Mouse (Mus musculus) midbrain, embryonic 15.5 days (tissue): ENCODE results near the gene Slc38a1. TPM values are rescaled to one million over a fixed set of nuclear protein-coding genes. Genes with fewer than 3 reads are reported as not detected.

Experiments used
- ATAC-seq: fragments of 200-750 bp; cut with Nextera tagmentation; replicated peaks from 2 replicates; pipeline ENCODE4 v1.8.0; 2017; ENCODE audit warnings: moderate TSS enrichment
- H3K27ac ChIP-seq: fragments of 300-500 bp; sonication (generic); 2 replicates; pipeline ENCODE4 v1.5.1; 2015; ENCODE audit warnings: mild to moderate bottlenecking, inconsistent platforms
- H3K27me3 ChIP-seq: fragments of 300-500 bp; sonication (generic); replicated peaks from 2 replicates; pipeline ENCODE4 v1.6.1; 2015; ENCODE audit warnings: inconsistent platforms
- H3K36me3 ChIP-seq: fragments of 300-500 bp; sonication (generic); replicated peaks from 2 replicates; pipeline ENCODE4 v1.6.1; 2015; ENCODE audit warnings: inconsistent platforms
- H3K4me1 ChIP-seq: fragments of 300-500 bp; sonication (generic); 2 replicates; pipeline ENCODE4 v1.6.1; 2015; ENCODE audit warnings: inconsistent platforms
- H3K4me2 ChIP-seq: fragments of 300-500 bp; sonication (generic); 2 replicates; pipeline ENCODE4 v1.6.1; 2015; ENCODE audit warnings: inconsistent platforms, mild to moderate bottlenecking, moderate library complexity
- H3K4me3 ChIP-seq: fragments of 300-500 bp; sonication (generic); 2 replicates; pipeline ENCODE4 v1.5.1; 2015; ENCODE audit warnings: mild to moderate bottlenecking, inconsistent platforms
- H3K9ac ChIP-seq: fragments of 300-500 bp; sonication (generic); 2 replicates; pipeline ENCODE4 v1.6.1; 2015; ENCODE audit warnings: mild to moderate bottlenecking, inconsistent platforms
- H3K9me3 ChIP-seq: fragments of 300-500 bp; sonication (generic); 2 replicates; pipeline ENCODE4 v1.6.1; 2016; ENCODE audit warnings: inconsistent platforms
- WGBS: fragments of 180-500 bp; shearing (Covaris S2); methylation state at CpG from one replicate; pipeline ENCODE4 v1.1.7; 2015; ENCODE audit warnings: mixed read lengths; 5-methylcytosine and 5-hydroxymethylcytosine counted together
- polyA plus RNA-seq: library from polyadenylated mRNA; unstranded; fragments of >200 nt; fragmentation: Nextera tagmentation; extraction: Ambion mirVana; gene quantifications from 2 replicates; pipeline ENCODE4 v1.2.1, GENCODE M21; 2015

Gene Slc38a1
- polyA plus RNA-seq, 1 experiment from 2014 or later = 144 TPM

GRCm38 (mm10) chr15:96543181-96543828 lies 99.4 kb downstream of the Slc38a1 start:
- peak overlapping the region; percentile 43 for H3K9ac ChIP-seq
- peaks cover 9% of the 10 kb centered on the region; the same call in 1 of the 2 replicates for H3K4me1 ChIP-seq
- 0 out of 2 replicates have a peak, but pooled peaks have one; percentile 65 for ATAC-seq
- H3K27me3 ChIP-seq = no peaks in the 10 kb centered on the region
- peak overlapping the region; percentile 65 for H3K27ac ChIP-seq
- no peaks in the 10 kb centered on the region for H3K9me3 ChIP-seq
- peak overlapping the region; percentile 41 for H3K4me3 ChIP-seq
- 3% methylated on average over 24 of the region's 24 CpGs for WGBS
- no peaks in the 10 kb centered on the region for H3K36me3 ChIP-seq
- peak overlapping the region; percentile 56 for H3K4me2 ChIP-seq

- Histone ChIP-seq H3K36me3 (no peaks in the 10 kb centered on the region), H3K4me1 (no peaks in the 10 kb centered on the region), H3K27me3 (no peaks in the 10 kb centered on the region), H3K9me3 (no peaks in the 10 kb centered on the region), H3K4me3 (no peak overlapping the region), H3K9ac (no peak overlapping the region), H3K27ac (no peak overlapping the region), H3K4me2 (no peak overlapping the region)
- no peak for ATAC-seq
- WGBS = 52% methylated on average over 8 of the region's 8 CpGs
Measured at GRCm38 (mm10) chr15:96542135-96542534, 100.6 kb downstream of the Slc38a1 start.

GRCm38 (mm10) chr15:96537272-96537671 lies 105.4 kb downstream of the Slc38a1 start:
- 95% methylated on average over 11 of the region's 11 CpGs for WGBS
- Histone ChIP-seq H3K36me3 (no peaks in the 10 kb centered on the region), H3K4me3 (no peak overlapping the region), H3K9ac (no peak overlapping the region), H3K27me3 (no peaks in the 10 kb centered on the region), H3K9me3 (no peaks in the 10 kb centered on the region), H3K27ac (no peak overlapping the region), H3K4me2 (no peak overlapping the region), H3K4me1 (no peaks in the 10 kb centered on the region)
- ATAC-seq = no peak

DNA sequence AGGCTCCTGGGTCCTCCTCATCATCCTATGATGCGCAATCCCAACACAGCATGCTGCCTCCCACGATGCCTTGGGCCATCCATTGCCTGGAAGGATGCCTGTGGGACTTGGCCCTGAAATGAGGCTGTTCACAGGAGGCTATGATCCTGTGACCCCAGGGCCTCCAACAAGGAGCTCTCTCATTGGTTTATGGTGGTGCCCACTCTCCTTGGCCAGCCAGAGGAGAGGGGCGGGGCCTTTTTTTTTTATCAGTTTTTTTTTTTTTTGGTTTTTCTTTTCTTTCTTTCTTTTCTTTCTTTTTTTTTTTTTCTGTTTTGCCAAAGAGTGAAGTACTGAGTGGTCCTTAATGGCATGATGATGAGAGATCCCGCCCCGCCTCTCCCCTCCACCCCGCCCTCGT lies 106.3 kb downstream of the Slc38a1 start:
- H3K4me2 ChIP-seq = no peak overlapping the region
- H3K4me3 ChIP-seq = no peak overlapping the region
- H3K27me3 ChIP-seq = no peaks in the 10 kb centered on the region
- no peak overlapping the region for H3K9ac ChIP-seq
- H3K27ac ChIP-seq = no peak overlapping the region
- whole genome bisulfite sequencing = 95% methylated on average over 7 of the region's 7 CpGs
- H3K9me3 ChIP-seq = no peaks in the 10 kb centered on the region
- no peaks in the 10 kb centered on the region for H3K36me3 ChIP-seq
- ATAC-seq = no peak
- H3K4me1 ChIP-seq = no peaks in the 10 kb centered on the region

DNA sequence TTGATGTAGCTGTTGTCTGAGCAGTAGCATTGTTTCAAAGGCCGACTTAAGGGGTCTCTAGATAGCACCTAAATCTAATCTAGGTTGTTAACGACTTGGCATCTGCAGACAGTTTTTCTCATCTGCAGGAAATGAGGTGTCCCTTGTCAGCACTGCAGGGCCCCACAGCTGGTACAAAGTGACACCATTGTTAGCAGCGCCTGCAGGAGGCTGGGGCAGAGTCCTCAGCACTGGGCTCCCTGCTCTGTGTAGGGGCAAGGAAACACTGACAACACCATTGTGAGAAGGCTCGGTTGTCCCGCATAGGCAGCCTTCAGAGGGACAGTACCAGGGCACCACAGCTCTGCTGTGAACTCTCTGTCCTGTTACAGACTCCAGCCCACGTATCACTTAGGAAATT lies 115.0 kb downstream of the Slc38a1 start:
- Histone ChIP-seq H3K4me1 (peaks cover 7% of the 10 kb centered on the region; the same call in 1 of the 2 replicates), H3K36me3 (no peaks in the 10 kb centered on the region), H3K9me3 (no peaks in the 10 kb centered on the region), H3K9ac (no peak overlapping the region), H3K4me3 (no peak overlapping the region), H3K27ac (no peak overlapping the region), H3K27me3 (no peaks in the 10 kb centered on the region), H3K4me2 (no peak overlapping the region)
- WGBS = 47% methylated on average over 6 of the region's 6 CpGs
- no peak for ATAC-seq

GRCm38 (mm10) chr15:96524239-96524738 lies 118.4 kb downstream of the Slc38a1 start:
- no peaks in the 10 kb centered on the region for H3K9me3 ChIP-seq
- H3K4me2 ChIP-seq = no peak overlapping the region
- H3K4me1 ChIP-seq = peaks cover 7% of the 10 kb centered on the region; the same call in 1 of the 2 replicates
- no peaks in the 10 kb centered on the region for H3K27me3 ChIP-seq
- H3K4me3 ChIP-seq = no peak overlapping the region
- H3K36me3 ChIP-seq = no peaks in the 10 kb centered on the region
- ATAC-seq = peak; percentile 45
- H3K27ac ChIP-seq = no peak overlapping the region
- 28% methylated on average over 9 of the region's 9 CpGs for WGBS
- no peak overlapping the region for H3K9ac ChIP-seq

Other genes with a start within 250 kb of the Slc38a1 start
- 42.1 and 42.3 TPM in 2 replicates for gene Scaf11, start 182.1 kb downstream of the Slc38a1 start, polyA plus RNA-seq
- 121 and 125 TPM in 2 replicates for gene Slc38a2, start 56.8 kb upstream of the Slc38a1 start, polyA plus RNA-seq